Mouse (Mus musculus) T-cell, adult 2 months (primary cell): ENCODE data around the gene Foxp1.

Source experiments
- DNase-seq: peaks from one replicate; pipeline ENCODE4 v3.0.0; 2022; ENCODE audit warnings: low spot score

The Foxp1 gene

DNA sequence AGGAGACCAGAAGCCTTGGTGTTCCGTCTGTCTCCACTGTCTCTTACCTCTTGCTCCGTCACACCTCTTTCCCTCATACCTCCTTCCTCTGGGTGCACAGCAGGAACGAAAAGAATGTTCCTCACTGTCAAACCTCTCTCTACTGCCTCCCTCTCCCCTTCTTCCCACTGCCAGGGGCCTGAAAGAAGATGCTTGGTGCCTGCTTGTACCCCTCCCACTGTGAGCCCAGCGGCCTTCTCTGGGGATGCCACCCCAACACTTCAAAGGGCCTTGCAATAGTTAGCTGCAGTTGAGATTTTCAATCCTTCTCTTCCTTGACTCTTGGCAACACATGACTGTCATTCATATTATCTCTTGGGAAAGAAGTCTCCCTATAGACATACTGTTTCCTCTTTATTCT is 339.7 kb downstream of the Foxp1 start:
- no peak for DNase-seq

DNA sequence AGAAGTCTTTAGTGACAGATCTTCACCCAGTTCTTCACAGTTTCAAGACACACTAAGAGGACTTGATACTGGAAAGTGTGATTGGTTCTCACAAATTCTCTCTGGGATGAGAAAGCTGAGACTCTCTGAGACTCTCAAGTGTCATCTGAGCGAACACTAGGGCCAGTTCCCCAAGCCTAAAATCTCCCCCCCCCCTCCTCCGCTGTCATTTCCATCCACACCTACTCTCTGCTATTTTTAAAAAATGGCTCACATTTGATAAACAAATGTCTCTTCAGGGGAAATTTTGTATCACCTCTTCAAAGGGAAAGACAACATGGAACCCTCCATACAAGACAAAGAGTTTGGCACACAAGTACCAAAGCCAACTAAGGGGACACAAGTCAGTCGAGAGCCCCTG is 346.3 kb downstream of the Foxp1 start:
- DNase-seq = no peak

DNA sequence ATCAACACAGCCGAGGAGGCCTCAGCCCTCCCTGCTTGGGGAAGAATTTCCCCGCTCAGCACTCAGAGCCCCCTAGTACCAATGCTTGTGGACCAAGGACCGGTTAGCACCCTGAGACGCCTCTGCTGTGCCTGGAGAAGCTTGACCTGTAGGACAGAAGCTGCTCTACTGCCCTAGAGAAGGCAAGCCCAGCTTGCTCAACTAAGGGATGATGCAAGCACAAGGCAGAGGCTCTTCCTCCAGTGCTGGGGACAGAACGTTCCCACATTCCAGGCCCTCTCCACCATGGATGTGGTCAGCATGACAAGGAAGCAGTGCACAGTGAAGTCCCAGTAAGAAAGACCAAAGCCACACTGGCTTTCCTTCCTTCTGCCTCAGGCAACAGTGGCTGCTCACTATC is 347.1 kb downstream of the Foxp1 start:
- no peak for DNase-seq

DNA sequence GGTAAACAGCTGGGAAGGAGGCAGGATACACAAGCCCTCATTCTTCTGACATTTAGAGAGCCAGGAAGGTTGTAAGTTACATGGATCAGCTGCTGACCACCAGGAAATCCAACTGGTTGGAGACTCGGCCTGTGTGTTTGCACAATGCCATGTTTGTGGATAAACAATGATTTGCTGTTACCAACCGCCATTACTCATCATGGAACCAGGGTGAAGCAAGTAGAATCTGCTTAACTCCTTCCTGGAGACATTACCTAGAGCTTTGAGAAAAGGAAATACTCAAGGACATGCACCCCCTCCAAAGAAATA is 348.7 kb downstream of the Foxp1 start:
- no peak for DNase-seq

DNA sequence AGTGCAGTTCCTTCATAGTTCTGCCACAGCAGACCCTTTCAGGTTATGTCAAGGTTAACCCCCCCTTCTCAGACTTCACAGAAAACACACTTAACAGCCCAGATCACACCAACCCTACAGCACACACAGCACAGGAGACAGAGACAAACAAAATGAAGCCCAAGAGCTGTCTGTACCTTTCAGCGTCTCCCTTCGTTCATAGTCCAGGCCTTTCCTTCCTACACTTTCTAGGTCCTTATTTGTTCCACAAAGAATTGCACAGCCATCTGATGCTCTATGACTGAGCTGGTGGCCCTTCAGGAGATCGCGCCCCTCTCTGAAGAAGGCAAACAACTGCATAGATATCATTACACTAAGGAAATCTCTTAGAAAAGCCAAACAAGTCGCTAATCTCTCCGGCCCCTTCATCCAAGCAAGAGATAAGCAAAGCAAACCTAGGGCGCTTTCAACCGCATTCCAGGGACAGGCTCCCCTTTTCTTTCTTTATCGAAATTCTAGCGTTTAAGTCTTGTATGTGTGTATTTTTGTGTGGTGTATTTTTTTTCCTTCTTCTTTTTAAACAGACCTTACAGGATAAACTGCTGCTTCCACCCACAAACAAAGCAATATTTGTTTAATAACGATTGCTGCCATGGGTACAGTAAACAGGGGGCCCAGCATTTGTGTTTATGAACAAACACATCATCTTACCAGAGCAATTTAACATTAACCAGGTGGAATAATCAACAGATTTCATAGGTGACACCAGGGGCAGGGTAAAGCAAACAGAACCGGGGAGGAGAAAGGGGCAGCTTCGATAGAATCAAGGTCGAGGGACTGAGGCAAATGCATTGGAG is 349.2 kb downstream of the Foxp1 start:
- DNase-seq = no peak

DNA sequence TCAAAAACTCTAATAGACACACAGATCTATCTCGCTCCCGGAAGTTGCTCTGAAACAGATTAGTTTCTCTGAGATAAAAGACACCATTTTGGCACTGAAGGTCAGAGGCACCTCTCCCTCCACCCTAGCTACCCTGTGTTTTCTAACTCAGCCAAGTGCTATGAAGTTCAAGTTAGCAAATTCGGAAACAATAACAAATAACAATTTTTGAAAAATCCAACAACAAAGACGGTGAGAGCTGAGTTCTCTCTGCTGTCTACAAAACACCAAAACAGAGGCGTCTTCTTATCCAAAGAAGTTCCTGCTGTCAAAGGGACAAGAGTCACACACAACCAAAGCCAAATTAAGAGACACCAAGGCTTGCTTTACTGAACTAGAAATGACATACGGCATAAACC is 349.9 kb downstream of the Foxp1 start:
- no peak for DNase-seq

DNA sequence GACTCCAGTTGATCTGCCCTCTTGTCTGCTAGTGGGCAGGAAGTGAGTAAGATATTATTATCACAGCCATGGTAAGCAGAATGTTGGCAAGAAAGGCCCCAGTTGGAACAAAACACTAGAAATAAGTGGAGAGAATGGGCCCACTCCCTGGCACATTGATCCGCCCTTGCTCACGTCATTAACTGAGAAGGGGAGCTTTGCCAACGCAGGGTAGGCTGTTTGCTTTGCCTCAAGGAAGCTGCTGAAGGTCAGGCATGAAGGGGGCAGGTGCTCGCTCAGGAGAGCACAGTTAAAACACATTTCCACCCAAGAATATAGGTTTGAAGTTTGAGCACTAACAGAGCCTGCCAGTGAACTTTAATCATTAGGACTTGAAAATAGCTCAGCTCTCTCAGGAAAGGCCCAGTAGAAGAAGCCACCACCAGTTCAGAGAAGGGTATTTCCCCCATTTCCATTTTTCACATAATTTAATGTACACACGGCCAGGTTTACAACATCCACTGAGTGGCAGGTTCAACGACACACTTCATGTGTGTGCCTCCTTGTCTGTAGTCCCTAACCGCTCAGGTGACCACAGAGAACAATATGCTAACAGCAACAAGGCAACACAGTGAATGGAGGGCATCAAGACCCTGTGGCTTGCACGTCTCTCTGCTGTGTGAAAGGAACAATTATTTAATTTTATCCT is 350.5 kb downstream of the Foxp1 start:
- peak; percentile 75 for DNase-seq

DNA sequence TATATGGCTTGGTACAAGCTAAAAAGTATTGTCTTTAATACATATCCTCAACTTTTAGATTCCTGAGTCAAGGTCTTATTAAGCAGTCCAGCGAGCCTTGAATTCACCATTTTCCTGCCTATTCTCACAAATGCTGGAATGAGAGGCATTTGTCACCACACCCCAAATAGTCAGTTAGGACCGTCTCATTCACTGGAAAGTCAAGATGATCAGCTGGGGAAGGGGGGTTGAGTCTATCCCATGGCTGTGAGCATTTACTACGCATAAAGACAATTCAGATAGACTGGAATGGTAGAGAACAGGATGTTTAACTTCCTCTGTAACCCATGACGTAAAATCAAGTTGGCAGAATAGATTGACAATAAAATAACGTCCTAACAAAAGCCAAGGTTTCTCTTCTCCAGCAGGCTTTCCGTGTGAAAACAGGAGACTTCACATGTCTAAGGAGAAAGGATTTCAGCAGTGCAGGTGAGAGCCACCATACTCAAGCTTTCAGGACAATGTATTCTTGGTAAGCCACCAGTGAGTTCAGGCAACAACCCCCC is 351.2 kb downstream of the Foxp1 start:
- DNase-seq = no peak

DNA sequence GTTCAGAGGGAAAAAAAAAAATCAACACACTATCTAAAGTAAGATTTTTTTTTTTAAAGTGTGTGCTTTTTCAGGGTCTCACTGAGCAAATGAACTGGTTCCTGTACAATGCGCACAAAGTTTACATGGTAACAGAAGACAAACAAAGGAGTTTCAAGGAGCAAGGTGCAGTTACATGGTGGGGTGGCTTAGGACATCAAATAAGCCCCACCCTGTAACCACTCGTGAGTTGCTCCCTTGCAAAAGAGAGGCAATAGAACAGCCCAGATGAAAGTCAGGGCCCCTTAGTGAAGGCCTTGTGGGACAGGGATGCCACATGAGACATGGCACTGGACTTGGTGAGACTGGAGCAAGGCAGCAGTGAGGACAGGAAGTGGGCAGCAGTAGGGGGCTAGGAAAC is 353.8 kb downstream of the Foxp1 start:
- DNase-seq = no peak

DNA sequence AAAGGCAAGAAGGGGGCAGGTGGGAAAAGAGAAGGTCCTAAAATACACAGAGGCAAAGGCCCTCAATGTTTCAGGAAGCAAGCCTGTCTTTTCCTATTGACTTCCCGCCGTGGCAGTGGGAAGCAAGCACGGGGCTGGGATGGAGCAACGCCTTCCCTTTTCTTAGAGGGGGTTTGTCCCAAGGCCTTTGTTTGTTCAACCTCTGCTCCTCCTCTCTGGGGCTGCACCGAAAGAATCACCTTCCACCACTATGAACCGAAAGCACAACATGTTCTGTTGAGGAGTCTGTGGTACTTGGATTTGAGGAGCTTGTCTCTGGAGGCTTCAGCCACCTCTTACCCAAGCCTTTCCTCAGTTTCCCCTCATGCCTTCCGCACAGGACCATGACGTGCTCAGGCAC is 355.5 kb downstream of the Foxp1 start:
- DNase-seq = no peak

DNA sequence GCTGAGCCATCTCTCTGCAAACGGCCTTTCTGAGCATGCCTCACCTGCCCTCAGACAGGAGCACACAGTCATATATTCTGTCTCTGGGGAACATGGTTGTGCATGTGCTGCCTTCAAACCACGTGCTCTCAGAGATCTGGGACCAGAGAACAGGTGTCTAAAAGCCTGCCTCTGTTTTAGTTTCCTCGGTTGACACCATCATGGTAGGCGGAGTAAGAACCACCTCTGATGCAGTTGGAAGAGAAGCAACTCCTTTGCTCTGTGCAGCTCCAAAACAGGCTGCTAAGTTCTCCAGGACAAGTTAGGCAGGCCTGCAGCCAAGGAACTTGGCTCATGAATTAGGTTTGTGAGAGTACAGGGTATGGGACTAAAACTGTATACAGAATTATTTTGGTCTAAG is 356.4 kb downstream of the Foxp1 start:
- DNase-seq = no peak

DNA sequence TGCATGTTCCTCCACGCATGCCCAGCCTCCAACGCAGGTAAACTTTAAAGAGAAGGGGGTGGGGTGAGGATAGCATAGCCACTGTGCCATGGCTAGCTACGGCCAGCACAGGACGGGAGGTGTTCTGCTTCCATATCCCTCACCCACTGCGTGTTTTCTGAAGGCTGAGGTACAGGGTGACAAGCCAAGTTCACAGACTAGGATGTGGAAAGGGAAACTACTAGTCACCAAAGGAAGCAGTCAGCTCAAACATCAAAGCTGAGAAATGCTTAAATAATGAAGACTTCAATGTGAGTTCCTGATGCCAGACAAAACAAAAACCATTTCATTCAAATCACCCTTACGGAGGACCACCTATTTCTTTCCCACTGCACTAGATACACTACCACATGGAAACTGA is 357.8 kb downstream of the Foxp1 start:
- DNase-seq = no peak

DNA sequence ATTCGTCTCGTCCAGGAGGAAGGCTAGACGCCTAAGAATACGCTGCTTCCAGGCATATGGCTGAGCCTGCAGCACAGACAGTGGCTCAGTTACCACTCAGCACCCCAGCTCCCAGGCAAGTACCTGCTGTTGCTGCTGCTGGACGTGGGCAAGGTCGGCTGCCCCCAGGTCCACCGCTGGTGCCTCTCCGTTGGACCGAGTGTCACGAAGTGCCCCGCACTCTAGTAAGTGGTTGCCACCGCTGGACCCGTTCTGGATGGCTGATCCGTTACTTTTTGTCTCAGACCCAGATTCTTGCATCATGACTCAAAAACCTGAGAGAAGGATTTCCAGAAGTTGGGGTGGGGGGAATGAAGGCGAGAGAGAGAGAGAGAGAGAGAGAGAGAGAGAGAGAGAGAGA is 359.8 kb downstream of the Foxp1 start:
- DNase-seq = no peak

DNA sequence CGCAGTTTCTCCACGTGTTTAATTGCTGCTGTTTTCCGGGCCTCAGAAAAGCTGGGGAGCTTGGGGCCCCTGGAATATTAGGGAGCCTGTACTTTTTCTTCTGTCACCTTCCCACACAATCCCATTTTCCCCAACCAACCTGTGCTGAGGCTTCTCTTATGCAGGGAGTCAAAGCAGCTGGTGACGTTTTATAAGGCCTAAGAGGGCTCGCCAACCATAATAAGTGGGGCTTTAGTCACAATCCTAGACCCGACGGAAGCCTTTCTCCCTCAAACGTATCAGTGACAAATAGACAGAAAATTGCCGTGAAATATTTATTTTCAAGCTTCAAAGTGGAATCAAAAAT is 362.2 kb downstream of the Foxp1 start:
- DNase-seq = no peak

DNA sequence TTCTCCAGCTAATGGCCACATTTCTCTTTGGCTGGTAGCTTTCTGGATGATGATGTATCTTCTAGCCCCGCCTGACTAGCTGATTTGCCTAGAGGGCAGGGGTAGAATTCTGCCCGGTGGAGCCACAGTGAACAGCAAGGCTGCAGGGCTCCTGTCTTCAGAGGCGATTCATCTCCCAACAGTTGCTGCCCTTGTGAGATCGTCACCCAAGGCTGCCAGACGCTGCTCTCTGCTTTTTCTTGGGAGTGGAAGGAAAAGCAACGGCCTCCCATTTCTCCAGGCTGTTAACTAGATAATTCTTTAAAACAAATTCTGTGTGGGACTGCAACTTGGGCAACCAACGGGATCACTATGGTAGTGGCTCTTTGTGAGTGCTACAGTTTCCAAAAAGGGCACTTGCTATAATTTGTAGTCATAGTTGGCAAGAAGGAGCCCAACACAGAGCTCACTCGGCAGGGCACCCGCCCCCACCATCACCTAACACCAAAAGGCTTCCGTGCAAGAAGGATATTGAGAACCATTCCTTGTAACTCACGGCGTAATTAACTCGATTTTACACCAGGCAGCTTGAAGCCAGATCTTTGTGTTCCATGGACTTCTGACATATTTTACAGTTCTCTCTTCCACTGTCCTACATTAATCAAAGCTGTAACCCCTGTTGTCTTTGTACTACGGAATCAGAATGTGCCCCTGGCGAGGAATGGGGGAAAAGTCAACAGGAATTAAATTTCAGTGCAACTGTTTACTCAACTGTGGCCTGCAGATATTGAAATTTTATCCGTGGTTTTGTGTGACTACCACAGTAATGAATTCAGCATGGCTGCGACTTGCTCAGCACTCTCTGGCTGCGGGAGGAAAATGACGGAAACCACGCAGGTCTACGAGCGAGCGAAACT is 362.8 kb downstream of the Foxp1 start:
- DNase-seq = no peak

DNA sequence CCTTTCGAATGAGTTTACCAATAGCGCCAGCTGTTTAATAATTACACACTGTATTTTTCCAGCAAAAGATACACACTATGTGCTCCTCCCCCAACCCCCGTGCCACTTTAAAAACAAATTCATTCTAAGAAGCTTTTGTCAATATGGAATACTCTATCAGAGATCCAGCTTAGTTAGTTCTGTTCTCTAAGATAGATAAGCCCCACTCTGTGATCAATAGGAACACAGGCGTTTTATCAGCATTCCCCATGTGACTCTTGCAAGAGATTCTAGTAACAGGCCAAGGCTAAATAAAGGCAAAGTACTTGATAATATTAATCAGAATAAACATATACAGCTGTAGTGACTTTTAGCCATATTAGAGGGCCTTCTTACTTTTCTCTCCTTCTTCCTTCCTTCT is 368.8 kb downstream of the Foxp1 start:
- no peak for DNase-seq

DNA sequence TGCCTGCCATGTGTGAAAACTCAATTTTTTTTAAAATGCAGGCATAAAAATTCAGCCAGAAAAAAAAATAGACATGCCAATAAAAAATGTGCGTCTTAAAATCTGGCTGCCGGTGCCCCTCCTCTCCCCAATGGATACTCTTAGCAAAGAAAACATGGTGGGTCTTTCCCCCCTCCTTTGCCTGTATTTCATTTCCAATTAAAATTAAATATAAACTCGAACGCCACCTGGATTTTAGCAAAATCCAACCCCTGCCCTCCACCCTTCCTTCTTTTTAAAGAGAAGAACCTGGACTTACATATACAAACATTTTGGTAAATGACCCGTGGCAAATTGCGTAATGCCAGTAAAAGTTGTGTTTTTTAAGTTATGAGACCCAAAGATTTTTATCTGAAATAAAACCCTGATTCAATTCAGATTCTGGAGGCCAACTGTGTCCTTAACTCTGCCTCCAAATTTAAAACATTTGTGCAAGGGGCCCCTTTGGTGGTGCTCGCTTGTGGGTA is 376.1 kb downstream of the Foxp1 start:
- DNase-seq = no peak

DNA sequence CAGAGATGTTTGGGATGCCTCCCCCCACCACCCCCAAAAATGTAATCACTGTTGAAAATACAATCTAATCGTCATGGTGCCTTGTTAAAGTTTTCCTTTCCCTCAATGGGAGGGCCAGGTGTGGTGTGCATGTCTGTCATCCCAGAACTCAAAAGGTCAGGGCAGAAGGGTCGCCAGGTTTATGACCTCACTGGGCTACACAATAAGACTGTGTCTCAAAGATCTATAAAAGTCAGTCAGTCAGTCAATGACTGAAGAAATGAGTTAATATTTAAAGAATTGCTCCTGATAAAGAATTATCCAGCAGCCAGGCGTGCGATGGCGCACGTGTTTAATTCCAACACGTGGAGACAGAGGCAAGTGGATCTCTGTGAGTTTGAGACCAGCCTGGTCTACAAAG is 377.5 kb downstream of the Foxp1 start:
- no peak for DNase-seq

DNA sequence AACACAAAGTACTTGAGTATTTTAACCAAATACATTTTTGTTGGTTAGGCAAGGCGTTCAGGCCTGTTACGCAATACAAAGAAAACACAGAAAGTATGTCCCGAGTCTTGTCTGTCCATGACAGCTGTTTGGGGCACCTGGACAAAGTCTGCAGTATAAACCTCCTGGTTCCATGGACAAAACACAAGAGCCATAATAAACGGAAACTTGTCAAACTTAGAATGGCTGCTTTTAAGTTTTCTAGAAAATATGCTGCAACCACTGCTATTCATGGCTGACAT is 378.8 kb downstream of the Foxp1 start:
- DNase-seq = no peak

DNA sequence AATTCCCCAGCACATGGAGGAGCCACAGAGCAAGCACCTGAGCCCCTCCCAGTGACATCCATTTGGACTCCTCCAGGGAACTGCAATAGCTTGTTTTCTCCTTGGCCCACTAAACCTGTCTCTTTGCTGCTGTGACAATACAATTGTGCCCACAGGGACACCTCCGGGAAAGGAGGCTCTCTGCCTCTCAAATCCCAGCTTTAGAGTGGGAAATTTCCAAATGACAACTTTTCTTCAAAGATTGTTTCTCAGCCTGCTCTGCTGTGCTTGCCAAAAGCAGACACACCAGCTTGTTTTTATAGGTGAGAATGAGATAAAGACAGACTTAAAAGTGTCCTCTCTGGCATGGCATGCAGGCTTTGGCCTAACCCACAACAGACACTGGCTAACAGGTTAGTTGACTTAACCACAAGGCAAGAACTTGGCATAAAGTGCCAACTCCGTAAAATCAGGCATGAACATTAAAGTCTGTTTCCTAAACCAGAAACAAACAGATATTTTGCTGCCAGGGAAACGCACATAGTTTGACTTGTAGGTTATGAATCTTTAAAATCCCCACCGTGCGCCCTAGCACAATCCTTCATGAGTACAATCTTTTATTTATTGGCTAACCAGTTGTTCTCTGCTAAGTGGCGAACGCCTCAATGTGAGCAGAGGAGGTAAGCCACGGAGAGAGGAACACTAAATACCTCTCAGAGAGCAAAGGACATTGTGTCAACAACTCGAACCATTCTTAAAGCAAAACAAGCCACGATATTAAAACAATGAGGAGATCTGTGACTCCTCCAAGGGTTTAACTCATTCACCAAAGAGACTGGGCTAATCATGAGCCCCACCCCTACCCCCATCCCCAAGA is 379.4 kb downstream of the Foxp1 start:
- no peak for DNase-seq

DNA sequence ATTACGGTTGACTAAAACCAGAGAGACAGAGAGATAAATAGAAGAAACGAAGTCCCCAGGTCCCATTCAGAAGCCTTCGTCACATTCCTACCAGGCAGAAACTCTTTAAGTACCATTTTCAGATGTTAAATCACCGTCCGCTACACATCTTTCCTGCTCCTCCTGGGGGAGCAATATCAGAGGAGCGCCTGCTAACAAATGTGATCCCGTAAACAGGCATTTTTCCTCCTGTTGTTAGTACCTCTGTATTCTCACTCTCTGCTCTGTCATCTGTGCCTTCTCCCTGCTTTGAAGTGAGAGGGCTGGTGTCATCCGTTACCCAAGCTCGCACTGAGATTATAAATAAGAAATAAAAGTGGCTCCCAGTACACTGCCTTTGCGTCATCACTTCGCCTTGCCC is 384.5 kb downstream of the Foxp1 start:
- no peak for DNase-seq

DNA sequence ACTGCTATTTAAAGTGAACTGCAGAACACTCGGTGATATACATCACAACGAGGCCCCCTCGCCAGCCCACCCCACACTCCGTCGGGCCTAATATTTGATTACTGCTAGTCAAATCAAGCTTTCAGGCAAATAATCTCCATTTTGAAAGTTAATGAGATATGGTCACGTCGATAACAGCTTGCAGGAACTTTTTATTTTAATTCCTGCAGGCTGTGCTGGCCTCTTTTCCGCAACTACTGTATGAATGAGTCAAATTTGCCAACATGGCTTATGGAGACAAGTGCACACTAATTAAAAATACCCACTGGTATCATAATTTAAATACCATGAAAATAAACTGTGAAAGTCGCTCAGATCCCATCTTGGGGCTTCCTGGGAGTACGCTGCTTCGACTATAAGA is 385.4 kb downstream of the Foxp1 start:
- no peak for DNase-seq
